Mouse (Mus musculus) gonadal fat pad, adult 2 months (tissue): ENCODE data around the gene Gns. TPM values are rescaled to one million over a fixed set of nuclear protein-coding genes. Genes with fewer than 3 reads are reported as not detected.

ENCODE experiments used
- DNase-seq: peaks from one replicate; pipeline ENCODE4 v3.0.0-alpha.2; 2012; ENCODE audit warnings: low read depth
- polyA plus RNA-seq: library from polyadenylated mRNA; depleted of rRNA; stranded (reverse); fragments of >200 nt; gene quantifications from 2 replicates; pipeline ENCODE4 v1.2.3, GENCODE M21; 2012

Gene Gns
- polyA plus RNA-seq, 1 experiment, result 91.2 TPM

GRCm38 (mm10) chr10:121365781-121366272 lies 937 bp downstream of the Gns start:
- no peak for DNase-seq

GRCm38 (mm10) chr10:121367271-121367670 lies 2.4 kb downstream of the Gns start:
- DNase-seq, result no peak

GRCm38 (mm10) chr10:121367780-121368179 lies 2.9 kb downstream of the Gns start:
- no peak for DNase-seq

GRCm38 (mm10) chr10:121368783-121369465 lies 4.0 kb downstream of the Gns start:
- DNase-seq, result no peak

GRCm38 (mm10) chr10:121370777-121371176 lies 5.9 kb downstream of the Gns start:
- no peak for DNase-seq

GRCm38 (mm10) chr10:121374013-121374412 lies 9.1 kb downstream of the Gns start:
- no peak for DNase-seq

GRCm38 (mm10) chr10:121374693-121375620 lies 10.1 kb downstream of the Gns start:
- DNase-seq, result no peak

- DNase-seq, result no peak
These were observed 11.0 kb downstream of the Gns start for GRCm38 (mm10) chr10:121375649-121376493.

- DNase-seq, result peak; percentile 56
These were observed 11.8 kb downstream of the Gns start for GRCm38 (mm10) chr10:121376530-121377271.

- DNase-seq, result no peak
These were observed 14.5 kb downstream of the Gns start for GRCm38 (mm10) chr10:121379387-121379786.

GRCm38 (mm10) chr10:121381280-121381679 lies 16.4 kb downstream of the Gns start:
- no peak for DNase-seq

GRCm38 (mm10) chr10:121384710-121385109 lies 19.8 kb downstream of the Gns start:
- DNase-seq, result no peak

GRCm38 (mm10) chr10:121385695-121386094 lies 20.8 kb downstream of the Gns start:
- no peak for DNase-seq

GRCm38 (mm10) chr10:121386347-121386746 lies 21.5 kb downstream of the Gns start:
- no peak for DNase-seq

GRCm38 (mm10) chr10:121390602-121391001 lies 25.7 kb downstream of the Gns start:
- no peak for DNase-seq

GRCm38 (mm10) chr10:121391901-121392300 lies 27.0 kb downstream of the Gns start:
- no peak for DNase-seq

GRCm38 (mm10) chr10:121394270-121394669 lies 29.4 kb downstream of the Gns start:
- no peak for DNase-seq

- no peak for DNase-seq
These were observed 30.0 kb downstream of the Gns start for GRCm38 (mm10) chr10:121394789-121395325.

GRCm38 (mm10) chr10:121395542-121396176 lies 30.8 kb downstream of the Gns start:
- no peak for DNase-seq

- DNase-seq, result no peak
These were observed 33.7 kb downstream of the Gns start for GRCm38 (mm10) chr10:121398599-121398998.
